Mouse (Mus musculus): ENCODE data around the gene Tmcc3.

DNA sequence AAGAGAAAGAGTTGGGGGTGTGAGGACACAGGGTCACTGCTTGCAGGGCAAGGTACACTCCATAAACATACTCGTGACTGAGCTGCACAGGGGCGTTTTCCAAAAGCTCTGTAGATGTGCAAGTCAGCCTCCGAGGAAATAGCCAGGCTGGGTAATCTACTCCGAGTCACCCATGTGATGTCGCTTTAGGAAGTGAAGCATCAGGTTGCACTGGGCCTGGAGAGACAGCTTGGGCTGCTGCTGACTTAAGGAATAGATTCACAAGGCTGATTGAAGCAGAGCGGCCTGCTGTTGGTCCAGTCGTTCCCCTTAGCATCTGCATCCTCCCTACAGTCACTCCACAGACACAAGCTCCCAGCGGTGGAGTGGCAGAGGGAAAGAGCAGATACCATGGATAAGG, 274.1 kb downstream of the Tmcc3 start:
- no peak for TF ChIP-seq ZC3H11A (IDR thresholded peaks at IDR 0.05; ENCODE audit: borderline replicate concordance, low read depth, low read length)
- TF ChIP-seq ZNF384 (IDR thresholded peaks at IDR 0.05; ENCODE audit: low read depth, low read length): no peak
- TF ChIP-seq MAFK (IDR thresholded peaks at IDR 0.05; ENCODE audit: insufficient read depth, low read depth, low read length): no peak
